Mouse (Mus musculus) erythroblast, embryonic 14.5 days (primary cell): ENCODE results near the gene Slc35c2. TPM values are rescaled to one million over a fixed set of nuclear protein-coding genes. Genes with fewer than 3 reads are reported as not detected.

Source experiments
- H3K27me3 ChIP-seq: 2 replicates; pipeline ENCODE4 v1.6.1; 2012; ENCODE audit warnings: inconsistent platforms; ENCODE audit not compliant: control insufficient read depth
- H3K36me3 ChIP-seq: 2 replicates; pipeline ENCODE4 v1.6.1; 2012; ENCODE audit warnings: mild to moderate bottlenecking, inconsistent platforms; ENCODE audit not compliant: control insufficient read depth
- H3K4me1 ChIP-seq: 2 replicates; pipeline ENCODE4 v1.6.1; 2012; ENCODE audit warnings: inconsistent platforms; ENCODE audit not compliant: control insufficient read depth
- H3K4me3 ChIP-seq: replicated peaks from 2 replicates; pipeline ENCODE3; 2012; ENCODE audit warnings: moderate library complexity, mild to moderate bottlenecking, inconsistent platforms
- H3K9me3 ChIP-seq: 2 replicates; pipeline ENCODE4 v1.6.1; 2012; ENCODE audit warnings: low read length, inconsistent platforms, mixed read lengths; ENCODE audit not compliant: control insufficient read depth
- GATA1 ChIP-seq: IDR thresholded peaks from 2 replicates; pipeline ENCODE4 v1.6.1; 2012; ENCODE audit warnings: low read length, inconsistent platforms, mixed read lengths
- TAL1 ChIP-seq: IDR thresholded peaks from 3 replicates; pipeline ENCODE4 v1.6.1; 2012; ENCODE audit warnings: low read length, inconsistent platforms, mixed read lengths
- polyA plus RNA-seq: library from polyadenylated mRNA; stranded (reverse); fragments of >175 nt; gene quantifications from 2 replicates; pipeline ENCODE4 v1.2.3, GENCODE M21; 2012

Slc35c2 gene
- polyA plus RNA-seq, 1 experiment, result 2.5 TPM

GRCm38 (mm10) chr2:165271326-165271725 is 16.3 kb downstream of the Slc35c2 start:
- H3K4me3 ChIP-seq, result no peak overlapping the region
- H3K27me3 ChIP-seq, result peaks cover 3% of the 10 kb centered on the region
- H3K36me3 ChIP-seq, result no peaks in the 10 kb centered on the region
- no peaks in the 10 kb centered on the region for H3K9me3 ChIP-seq
- no peaks in the 10 kb centered on the region for H3K4me1 ChIP-seq
- TF ChIP-seq TAL1 (no peak), GATA1 (no peak)

- no peaks in the 10 kb centered on the region for H3K36me3 ChIP-seq
- TF ChIP-seq GATA1 (no peak), TAL1 (no peak)
- H3K27me3 ChIP-seq, result peaks cover 3% of the 10 kb centered on the region
- no peaks in the 10 kb centered on the region for H3K4me1 ChIP-seq
- no peak overlapping the region for H3K4me3 ChIP-seq
- H3K9me3 ChIP-seq, result no peaks in the 10 kb centered on the region
These were observed 16.8 kb downstream of the Slc35c2 start for GRCm38 (mm10) chr2:165270858-165271257.

DNA sequence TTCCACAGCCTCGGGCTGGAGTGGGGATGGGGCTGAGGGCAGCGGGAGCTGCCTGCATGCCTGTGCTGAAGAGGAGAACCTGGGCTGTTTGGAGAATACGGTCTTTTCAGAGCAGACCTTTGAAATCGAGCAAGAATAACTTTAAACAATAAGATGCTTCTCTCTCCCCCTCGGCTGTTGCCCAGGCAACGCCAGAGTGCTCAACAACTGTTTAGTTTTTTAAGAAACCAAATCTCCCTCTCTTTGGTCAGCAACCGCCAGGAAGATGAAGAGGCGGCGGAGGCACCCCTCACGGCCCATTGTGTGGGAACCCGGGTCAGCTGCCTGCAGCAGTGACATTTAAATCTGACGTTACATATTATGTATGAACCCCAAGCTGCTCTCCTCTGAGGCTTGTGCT is 20.9 kb downstream of the Slc35c2 start:
- Histone ChIP-seq H3K4me3 (no peak overlapping the region), H3K4me1 (no peaks in the 10 kb centered on the region), H3K36me3 (no peaks in the 10 kb centered on the region), H3K27me3 (peaks cover 7% of the 10 kb centered on the region), H3K9me3 (no peaks in the 10 kb centered on the region)
- TF ChIP-seq GATA1 (no peak), TAL1 (no peak)

DNA sequence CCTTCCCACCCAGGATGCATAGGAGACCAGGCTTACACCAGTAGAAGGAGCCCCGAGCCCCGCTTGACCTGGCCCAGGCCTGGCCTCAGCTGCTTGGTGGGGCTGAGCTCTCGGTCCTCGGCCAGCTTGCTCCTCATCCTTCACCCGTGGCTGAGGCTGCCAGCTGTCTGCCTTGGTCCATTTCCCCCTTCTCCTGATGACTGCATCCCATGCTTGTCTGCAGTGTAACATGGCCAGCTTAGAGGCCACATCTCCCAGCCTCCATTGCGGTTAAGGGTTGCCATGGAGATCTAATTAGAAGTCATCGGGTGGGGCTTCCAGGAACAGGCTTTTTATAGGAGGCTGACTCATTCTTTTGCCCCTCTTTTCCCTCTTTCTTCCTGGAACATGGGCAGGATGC is 23.8 kb downstream of the Slc35c2 start:
- peaks cover 7% of the 10 kb centered on the region for H3K27me3 ChIP-seq
- no peaks in the 10 kb centered on the region for H3K36me3 ChIP-seq
- H3K4me1 ChIP-seq, result no peaks in the 10 kb centered on the region
- H3K4me3 ChIP-seq, result no peak overlapping the region
- no peaks in the 10 kb centered on the region for H3K9me3 ChIP-seq
- TF ChIP-seq TAL1 (no peak), GATA1 (no peak)

GRCm38 (mm10) chr2:165262274-165262990 is 25.2 kb downstream of the Slc35c2 start:
- Histone ChIP-seq H3K27me3 (peaks cover 4% of the 10 kb centered on the region; the same call in 1 of the 2 replicates), H3K4me1 (no peaks in the 10 kb centered on the region)

DNA sequence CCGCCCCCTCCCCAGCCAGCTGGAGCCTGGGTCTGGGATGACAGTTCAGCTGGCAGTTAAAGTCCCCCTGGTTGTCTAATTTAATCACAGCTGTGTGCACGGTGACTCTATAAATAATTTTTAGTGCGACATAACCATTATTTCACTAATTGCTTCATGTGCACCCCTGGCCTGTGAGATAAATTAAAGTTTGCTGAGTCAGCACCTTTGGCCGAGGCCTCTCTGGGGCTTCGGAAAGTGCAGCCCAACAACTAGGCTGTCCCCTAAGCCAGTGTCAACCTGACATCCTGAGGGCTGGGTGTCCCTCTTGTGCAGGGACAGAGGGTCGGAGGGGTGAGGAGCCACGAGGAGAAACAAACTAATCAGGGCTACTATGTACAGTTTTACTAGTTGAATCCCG is 27.8 kb downstream of the Slc35c2 start:
- Histone ChIP-seq H3K4me1 (no peaks in the 10 kb centered on the region), H3K36me3 (no peaks in the 10 kb centered on the region), H3K9me3 (no peaks in the 10 kb centered on the region), H3K27me3 (peaks cover 9% of the 10 kb centered on the region; the same call in 1 of the 2 replicates), H3K4me3 (no peak overlapping the region)
- TF ChIP-seq GATA1, result no peak
- TF ChIP-seq TAL1, result no peak

More at GRCm38 (mm10) chr2:165262274-165262990, 25.2 kb downstream of the Slc35c2 start:
- TF ChIP-seq GATA1 (no peak), TAL1 (no peak)
- Histone ChIP-seq H3K36me3 (no peaks in the 10 kb centered on the region), H3K4me3 (no peak overlapping the region), H3K9me3 (no peaks in the 10 kb centered on the region)

DNA sequence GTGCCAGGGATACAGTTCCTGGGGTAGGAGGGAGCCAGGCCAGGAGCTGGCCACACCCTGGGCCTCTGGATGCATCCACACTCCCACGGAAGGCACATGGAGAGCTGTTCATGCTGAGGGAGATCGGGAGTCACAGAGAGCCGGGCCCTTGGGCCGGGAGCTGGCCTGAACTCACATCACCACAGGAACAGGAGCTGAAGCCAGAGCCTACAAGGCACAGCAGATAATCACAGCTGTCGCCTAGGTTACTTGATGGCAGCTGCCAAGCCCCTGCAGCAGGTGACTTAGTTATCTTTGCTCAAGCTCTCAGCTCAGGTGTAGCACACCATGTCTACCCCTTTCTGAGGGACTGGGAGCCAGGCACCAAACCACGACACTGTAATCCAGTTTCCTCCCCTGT is 29.3 kb downstream of the Slc35c2 start:
- no peak overlapping the region for H3K4me3 ChIP-seq
- H3K36me3 ChIP-seq, result no peaks in the 10 kb centered on the region
- H3K4me1 ChIP-seq, result no peaks in the 10 kb centered on the region
- peaks cover 22% of the 10 kb centered on the region; the same call in 1 of the 2 replicates for H3K27me3 ChIP-seq
- TF ChIP-seq TAL1 (no peak), GATA1 (no peak)
- no peaks in the 10 kb centered on the region for H3K9me3 ChIP-seq

DNA sequence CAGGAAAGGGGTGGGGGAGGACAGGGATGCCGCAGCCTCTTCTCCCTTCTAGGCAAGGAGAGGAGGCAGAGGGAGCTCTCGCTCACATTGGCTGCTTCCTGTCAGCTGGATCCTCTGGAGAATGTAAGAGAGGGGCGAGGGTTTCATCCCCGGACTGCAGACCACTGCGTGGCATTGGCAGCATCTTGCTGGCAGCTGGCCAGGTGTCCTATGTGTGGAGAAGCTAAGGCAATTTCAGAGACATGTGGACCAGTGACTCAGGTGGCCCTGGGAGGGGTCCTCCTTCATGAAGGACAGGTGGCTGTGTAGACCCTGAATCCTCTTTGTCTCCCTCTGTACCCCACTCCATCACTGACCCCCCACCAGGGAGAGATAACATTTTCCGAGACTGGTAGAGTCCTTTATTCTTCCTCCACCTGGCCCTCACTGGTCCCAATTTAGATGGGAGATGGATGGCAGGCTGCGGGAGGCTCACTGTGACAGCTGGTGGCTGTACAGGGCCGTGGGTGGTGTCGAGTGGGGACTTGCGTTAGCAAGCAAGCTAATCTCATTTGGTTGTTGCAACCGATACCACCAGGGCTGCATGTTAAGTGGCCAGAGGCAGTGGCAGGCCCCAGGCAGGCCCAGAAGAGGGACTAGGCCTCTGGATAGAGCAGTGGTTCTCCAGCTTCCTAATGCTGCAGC is 30.4 kb downstream of the Slc35c2 start:
- Histone ChIP-seq H3K36me3 (no peaks in the 10 kb centered on the region), H3K27me3 (peaks cover 22% of the 10 kb centered on the region; the same call in 1 of the 2 replicates), H3K4me3 (no peak overlapping the region), H3K9me3 (no peaks in the 10 kb centered on the region), H3K4me1 (no peaks in the 10 kb centered on the region)
- TF ChIP-seq TAL1 (no peak), GATA1 (no peak)

DNA sequence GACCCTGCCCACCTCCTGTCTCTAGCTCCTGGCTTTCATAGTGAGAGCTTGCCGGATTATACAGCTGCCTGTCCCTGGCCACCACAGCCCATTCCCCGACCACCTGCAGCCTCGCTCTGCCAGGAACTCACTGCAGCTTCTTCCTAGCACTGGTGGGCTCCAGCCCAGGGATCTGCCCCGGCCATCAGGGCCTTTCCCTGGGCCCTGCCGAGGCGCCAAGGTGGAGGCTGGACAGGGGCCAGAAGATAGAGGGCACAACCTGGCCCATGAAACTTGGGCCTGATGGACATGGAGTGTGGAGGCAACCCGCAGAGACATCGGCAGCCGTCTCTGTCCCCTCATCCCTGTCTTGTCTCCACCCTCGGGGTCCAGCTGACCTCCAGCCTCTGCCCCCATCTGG is 31.5 kb downstream of the Slc35c2 start:
- no peaks in the 10 kb centered on the region for H3K36me3 ChIP-seq
- H3K27me3 ChIP-seq, result peaks cover 25% of the 10 kb centered on the region; the same call in 1 of the 2 replicates
- no peaks in the 10 kb centered on the region for H3K4me1 ChIP-seq
- no peak overlapping the region for H3K4me3 ChIP-seq
- no peaks in the 10 kb centered on the region for H3K9me3 ChIP-seq
- no peak for TF ChIP-seq GATA1
- no peak for TF ChIP-seq TAL1

GRCm38 (mm10) chr2:165253867-165254266 is 33.8 kb downstream of the Slc35c2 start:
- H3K9me3 ChIP-seq, result no peaks in the 10 kb centered on the region
- H3K27me3 ChIP-seq, result peaks cover 25% of the 10 kb centered on the region; the same call in 1 of the 2 replicates
- no peak overlapping the region for H3K4me3 ChIP-seq
- TF ChIP-seq GATA1 (no peak), TAL1 (no peak)
- no peaks in the 10 kb centered on the region for H3K36me3 ChIP-seq
- H3K4me1 ChIP-seq, result no peaks in the 10 kb centered on the region
